Mouse (Mus musculus) limb, embryonic 12.5 days (tissue): ENCODE results near the gene Hoxd10. TPM values are rescaled to one million over a fixed set of nuclear protein-coding genes. Genes with fewer than 3 reads are reported as not detected.

Experiments
- ATAC-seq: fragments of 200-750 bp; cut with Nextera tagmentation; 2 replicates; pipeline ENCODE4 v1.8.0; 2017; ENCODE audit warnings: low read depth, moderate TSS enrichment; ENCODE audit not compliant: insufficient number of reproducible peaks, insufficient read depth, low FRiP score, low TSS enrichment
- H3K27ac ChIP-seq: fragments of 300-500 bp; sonication (generic); 2 replicates; pipeline ENCODE4 v1.5.1; 2016; ENCODE audit warnings: mild to moderate bottlenecking, moderate library complexity
- H3K27me3 ChIP-seq: fragments of 300-500 bp; sonication (generic); 2 replicates; pipeline ENCODE4 v1.6.1; 2016; ENCODE audit warnings: mild to moderate bottlenecking, moderate library complexity
- H3K36me3 ChIP-seq: fragments of 300-500 bp; sonication (generic); 2 replicates; pipeline ENCODE4 v1.6.1; 2016; ENCODE audit warnings: mild to moderate bottlenecking, moderate library complexity
- H3K4me1 ChIP-seq: fragments of 300-500 bp; sonication (generic); replicated peaks from 2 replicates; pipeline ENCODE4 v1.6.1; 2016
- H3K4me2 ChIP-seq: fragments of 300-500 bp; sonication (generic); 2 replicates; pipeline ENCODE4 v1.6.1; 2016; ENCODE audit warnings: mild to moderate bottlenecking, moderate library complexity
- H3K4me3 ChIP-seq: fragments of 300-500 bp; sonication (generic); replicated peaks from 2 replicates; pipeline ENCODE4 v1.5.1; 2016; ENCODE audit warnings: mild to moderate bottlenecking
- H3K9ac ChIP-seq: fragments of 300-500 bp; sonication (generic); replicated peaks from 2 replicates; pipeline ENCODE4 v1.6.1; 2016; ENCODE audit warnings: mild to moderate bottlenecking, moderate library complexity
- H3K9me3 ChIP-seq: fragments of 300-500 bp; sonication (generic); 2 replicates; pipeline ENCODE4 v1.6.1; 2016; ENCODE audit warnings: mild to moderate bottlenecking, moderate library complexity
- WGBS: fragments of 180-500 bp; shearing (Covaris S2); methylation state at CpG from one replicate; pipeline ENCODE4 v1.1.7; 2016; 5-methylcytosine and 5-hydroxymethylcytosine counted together
- polyA plus RNA-seq: library from polyadenylated mRNA; unstranded; fragments of >200 nt; fragmentation: Nextera tagmentation; extraction: Ambion mirVana; gene quantifications from 2 replicates; pipeline ENCODE4 v1.2.1, GENCODE M21; 2016

Hoxd10 gene
- polyA plus RNA-seq, 1 experiment from 2014 or later: 42.0 TPM

DNA sequence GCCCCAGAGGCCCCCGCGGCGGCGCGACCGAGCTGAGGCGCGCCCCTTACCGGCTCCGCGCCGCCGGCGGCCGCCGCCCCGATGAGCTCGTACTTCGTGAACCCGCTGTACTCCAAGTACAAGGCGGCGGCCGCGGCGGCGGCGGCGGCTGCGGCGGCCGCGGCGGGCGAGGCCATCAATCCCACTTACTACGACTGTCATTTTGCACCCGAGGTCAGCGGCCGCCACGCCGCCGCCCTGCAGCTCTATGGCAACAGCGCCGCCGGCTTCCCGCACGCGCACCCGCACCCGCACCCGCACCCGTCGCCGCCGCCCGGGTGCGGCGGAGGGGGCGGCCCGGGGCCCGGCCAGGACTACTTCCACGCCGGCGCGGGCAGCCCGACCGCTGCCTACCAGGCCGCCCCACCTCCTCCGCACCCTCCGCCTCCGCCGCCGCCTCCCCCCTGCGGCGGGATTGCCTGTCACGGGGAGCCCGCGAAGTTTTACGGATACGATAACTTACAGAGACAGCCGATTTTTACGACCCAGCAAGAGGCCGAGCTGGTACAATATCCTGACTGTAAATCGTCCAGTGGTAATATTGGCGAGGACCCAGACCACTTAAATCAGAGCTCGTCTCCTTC is 13.9 kb downstream of the Hoxd10 start:
- no peak for ATAC-seq
- H3K4me3 ChIP-seq: peak overlapping the region; percentile 66
- no peaks in the 10 kb centered on the region for H3K9me3 ChIP-seq
- H3K4me1 ChIP-seq: peaks cover 24% of the 10 kb centered on the region
- H3K36me3 ChIP-seq: no peaks in the 10 kb centered on the region
- H3K9ac ChIP-seq: peak overlapping the region; percentile 88
- H3K27me3 ChIP-seq: peaks cover 77% of the 10 kb centered on the region
- peak overlapping the region; percentile 92 for H3K27ac ChIP-seq
- H3K4me2 ChIP-seq: peak overlapping the region; percentile 78
- WGBS: under 1% methylated on average over 54 of the region's 85 CpGs

DNA sequence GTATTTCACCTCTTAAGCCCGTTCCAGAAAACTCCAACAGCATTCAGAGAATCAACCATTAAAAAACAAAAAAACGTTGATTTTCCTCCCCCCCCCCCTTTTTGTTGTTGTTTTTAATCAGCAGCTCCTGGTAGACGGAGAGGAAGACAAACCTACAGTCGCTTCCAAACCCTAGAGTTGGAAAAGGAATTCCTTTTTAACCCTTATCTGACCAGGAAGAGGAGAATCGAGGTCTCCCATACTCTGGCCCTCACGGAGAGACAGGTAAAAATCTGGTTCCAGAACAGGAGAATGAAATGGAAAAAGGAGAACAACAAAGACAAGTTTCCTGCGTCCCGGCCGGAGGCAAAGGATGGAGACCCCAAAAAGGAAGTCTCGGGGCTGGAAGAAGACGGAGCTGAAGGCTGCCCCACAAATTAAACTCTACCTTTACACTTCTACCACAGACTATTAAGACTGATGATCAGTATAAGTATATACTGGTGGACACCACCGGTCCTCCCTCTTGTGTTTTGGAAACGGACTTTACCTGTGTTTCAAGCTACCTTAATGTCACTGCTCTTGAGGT is 14.8 kb downstream of the Hoxd10 start:
- no peak for ATAC-seq
- Histone ChIP-seq H3K9me3 (no peaks in the 10 kb centered on the region), H3K4me2 (peak overlapping the region; percentile 78), H3K4me1 (peaks cover 24% of the 10 kb centered on the region), H3K27me3 (peaks cover 78% of the 10 kb centered on the region), H3K36me3 (no peaks in the 10 kb centered on the region), H3K27ac (no peak overlapping the region), H3K4me3 (peak overlapping the region; percentile 66), H3K9ac (peak overlapping the region; percentile 18; the same call in 1 of the 2 replicates)
- under 1% methylated on average over 13 of the region's 13 CpGs for WGBS

DNA sequence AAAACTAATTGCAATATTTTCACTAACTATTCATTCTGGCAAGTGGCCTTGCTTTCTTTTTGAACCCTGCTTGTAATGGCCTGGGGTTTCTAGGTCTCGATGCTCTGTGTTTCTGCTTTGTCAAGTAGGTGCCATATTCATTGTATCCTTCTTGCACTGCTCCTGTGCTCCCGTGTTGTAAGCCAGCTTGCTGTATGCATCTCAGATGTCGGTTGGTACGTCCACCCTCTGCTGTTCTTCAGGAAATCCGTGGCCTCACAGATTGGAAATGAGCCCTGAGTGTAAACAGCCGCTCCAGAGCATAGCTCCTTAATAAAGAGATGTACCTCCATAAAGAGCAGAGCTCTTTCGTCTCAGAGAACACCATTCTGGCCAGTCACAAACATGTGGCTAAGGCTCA is 15.9 kb downstream of the Hoxd10 start:
- peak overlapping the region; percentile 78 for H3K4me2 ChIP-seq
- H3K36me3 ChIP-seq: no peaks in the 10 kb centered on the region
- H3K27ac ChIP-seq: no peak overlapping the region
- peaks cover 88% of the 10 kb centered on the region for H3K27me3 ChIP-seq
- no peaks in the 10 kb centered on the region for H3K9me3 ChIP-seq
- ATAC-seq: no peak
- H3K4me3 ChIP-seq: peak overlapping the region; percentile 17
- peaks cover 33% of the 10 kb centered on the region for H3K4me1 ChIP-seq
- no peak overlapping the region for H3K9ac ChIP-seq
- 13% methylated on average over 7 of the region's 7 CpGs for WGBS

DNA sequence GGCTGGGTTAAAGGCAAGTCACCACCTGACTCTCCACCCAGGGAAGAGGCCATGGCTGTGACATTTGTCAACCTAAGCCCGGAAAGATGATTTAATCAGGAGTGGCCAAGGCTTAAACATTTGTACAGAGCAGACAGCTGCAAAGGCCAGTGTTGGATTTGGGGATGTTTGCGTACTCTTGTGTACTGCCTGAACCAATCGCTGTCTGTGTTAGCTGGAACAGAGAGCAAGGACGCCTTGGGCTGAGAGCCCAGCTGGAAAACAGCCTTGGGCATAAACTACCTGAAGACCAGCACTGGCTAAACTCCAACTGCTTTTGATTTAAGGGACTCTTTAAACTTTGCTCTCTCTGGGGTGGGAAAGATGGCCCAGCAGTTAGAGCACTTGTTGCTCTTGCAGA is 17.0 kb downstream of the Hoxd10 start:
- WGBS: 15% methylated on average over 4 of the region's 4 CpGs
- H3K27me3 ChIP-seq: peaks cover 85% of the 10 kb centered on the region
- no peak overlapping the region for H3K4me3 ChIP-seq
- no peak overlapping the region for H3K27ac ChIP-seq
- no peaks in the 10 kb centered on the region for H3K36me3 ChIP-seq
- no peak overlapping the region for H3K9ac ChIP-seq
- H3K4me1 ChIP-seq: peaks cover 34% of the 10 kb centered on the region
- ATAC-seq: no peak
- no peaks in the 10 kb centered on the region for H3K9me3 ChIP-seq
- H3K4me2 ChIP-seq: peak overlapping the region; percentile 78

DNA sequence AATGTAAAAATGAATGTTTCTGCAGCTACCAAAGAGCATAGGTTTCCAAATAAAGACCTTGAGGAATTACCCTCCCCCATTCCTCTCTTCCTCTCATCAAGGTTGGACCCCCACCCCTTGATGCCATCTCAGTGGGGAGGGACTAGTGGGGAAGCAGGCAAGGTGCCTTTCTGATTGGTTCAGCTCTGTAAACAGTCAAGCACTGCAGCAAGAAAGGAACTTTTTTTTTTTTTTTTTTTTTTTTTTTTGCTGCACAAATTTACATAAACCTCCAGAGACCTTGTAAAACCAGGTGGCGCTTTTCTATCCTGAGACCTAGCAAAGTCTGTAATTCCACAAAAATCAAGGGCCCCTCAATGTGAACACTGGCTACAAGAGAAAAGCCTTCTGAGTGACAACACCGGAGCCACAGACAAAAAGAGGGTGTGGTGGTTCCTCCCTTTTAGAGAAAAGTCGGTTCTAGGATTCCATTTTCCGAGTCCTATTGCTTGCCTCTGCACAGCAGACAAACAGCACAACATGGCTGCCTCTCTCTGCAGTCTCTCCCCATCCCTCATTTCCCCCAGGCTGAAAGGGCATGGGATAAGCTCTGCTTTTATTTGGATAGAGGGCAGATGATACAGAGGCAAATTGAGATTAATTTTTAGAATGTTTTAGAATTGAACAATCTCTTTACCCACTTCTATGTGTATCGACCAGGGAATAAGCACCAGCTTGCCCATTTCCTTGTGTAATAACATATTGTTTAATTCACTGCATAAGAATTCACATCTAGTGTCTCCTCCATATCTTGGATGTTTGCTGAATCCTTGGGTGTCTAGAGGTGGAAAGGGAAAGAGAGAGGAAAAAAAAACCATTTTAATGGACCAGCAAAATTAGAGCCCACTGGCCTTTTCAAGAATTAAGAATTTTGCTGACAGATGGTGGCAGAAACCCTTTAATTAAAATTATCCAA is 18.0 kb downstream of the Hoxd10 start:
- Histone ChIP-seq H3K9ac (no peak overlapping the region), H3K4me1 (peaks cover 37% of the 10 kb centered on the region), H3K4me2 (peak overlapping the region; percentile 16; the same call in 1 of the 2 replicates), H3K27ac (no peak overlapping the region), H3K27me3 (peaks cover 84% of the 10 kb centered on the region), H3K4me3 (no peak overlapping the region), H3K36me3 (no peaks in the 10 kb centered on the region), H3K9me3 (no peaks in the 10 kb centered on the region)
- ATAC-seq: no peak
- WGBS: 10% methylated on average over 5 of the region's 5 CpGs

DNA sequence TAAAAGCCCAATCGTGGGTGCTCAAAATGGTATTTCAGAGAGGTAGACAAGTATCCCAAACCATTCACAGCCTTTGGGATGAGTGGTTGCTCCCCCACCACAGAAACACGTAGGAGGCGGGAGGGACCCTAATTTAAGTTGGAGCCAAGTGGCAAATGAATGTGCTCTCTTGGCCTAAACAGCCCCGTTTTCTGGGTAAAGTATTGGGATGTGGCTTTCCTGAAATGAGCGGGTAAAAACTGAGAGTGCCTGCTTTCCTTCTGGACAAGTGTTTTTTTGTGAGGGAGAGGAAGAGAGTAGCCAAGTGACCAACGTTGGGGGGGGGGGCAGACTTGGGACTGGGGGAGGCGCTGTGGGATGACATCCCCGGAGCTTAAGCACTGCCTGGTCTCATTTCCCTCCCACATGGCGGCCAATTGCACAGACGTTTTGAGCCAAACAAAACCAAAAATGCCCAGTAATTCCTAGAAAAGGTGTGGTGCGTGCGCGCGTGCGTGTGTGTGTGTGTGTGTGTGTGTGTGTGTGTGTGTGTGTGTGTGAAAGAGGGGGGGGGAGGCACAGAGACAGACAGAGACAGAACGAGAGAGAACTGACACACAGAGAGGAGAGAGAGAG is 19.3 kb downstream of the Hoxd10 start:
- Histone ChIP-seq H3K4me2 (peak overlapping the region; percentile 75), H3K4me3 (peak overlapping the region; percentile 55), H3K27ac (no peak overlapping the region), H3K9ac (peak overlapping the region; percentile 60; the same call in 1 of the 2 replicates), H3K27me3 (peaks cover 86% of the 10 kb centered on the region), H3K9me3 (no peaks in the 10 kb centered on the region), H3K36me3 (no peaks in the 10 kb centered on the region), H3K4me1 (peaks cover 47% of the 10 kb centered on the region)
- 2% methylated on average over 16 of the region's 16 CpGs for WGBS
- no peak for ATAC-seq

DNA sequence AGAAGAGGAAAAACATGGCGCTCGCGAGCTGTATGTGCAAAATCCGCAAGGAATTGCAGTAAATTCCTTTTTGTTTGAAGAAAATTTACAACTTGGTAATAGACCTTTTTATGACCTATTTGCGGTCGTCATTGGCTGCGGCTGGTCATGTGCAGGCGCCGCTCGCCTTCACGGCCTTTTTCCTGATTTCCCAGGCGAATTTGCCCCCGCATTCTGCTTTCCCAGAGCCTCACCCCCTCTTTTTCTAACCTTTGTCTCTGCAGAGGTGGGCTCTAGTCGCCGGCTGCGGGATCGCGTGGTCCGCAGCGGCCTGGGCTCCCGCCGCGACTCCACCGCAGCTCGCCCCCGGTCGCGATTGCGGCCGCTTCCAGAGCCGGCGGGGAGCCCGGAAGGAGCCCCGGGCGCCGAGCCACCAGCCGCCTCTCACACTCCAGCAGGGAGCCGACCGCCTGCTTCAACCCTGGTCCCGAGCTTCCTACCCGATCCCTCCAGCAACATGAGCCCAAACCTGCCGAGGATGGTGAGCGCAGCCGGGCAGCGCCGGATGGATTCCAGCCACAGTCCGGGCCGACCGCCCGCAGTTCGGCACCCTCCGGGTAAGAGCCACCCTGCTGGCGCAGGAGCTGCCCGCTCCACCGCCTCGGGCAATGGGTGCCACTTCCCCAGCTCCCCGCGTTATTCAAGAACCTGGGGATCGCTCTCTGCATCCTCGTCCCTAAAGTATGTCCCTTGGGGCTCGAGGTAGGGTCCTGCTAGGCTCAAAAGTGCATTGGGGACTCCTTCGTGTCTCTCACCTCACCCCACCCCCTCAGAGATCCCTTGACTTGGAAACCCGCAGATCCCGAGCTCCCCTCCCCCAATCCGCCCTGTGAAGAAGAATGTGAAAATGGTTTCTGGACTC is 20.2 kb downstream of the Hoxd10 start, which contains the start of the genes Hoxd3 and Hoxd4:
Gene Hoxd3, plus strand, starts transcription at position 207 of the 901 bp plus-strand sequence.
Gene Hoxd4, plus strand, starts transcription at position 209 of the 901 bp plus-strand sequence.
- H3K4me1 ChIP-seq: peaks cover 50% of the 10 kb centered on the region
- no peaks in the 10 kb centered on the region for H3K9me3 ChIP-seq
- ATAC-seq: peak; percentile 53
- peak within 1 kb of the TSS; percentile 60 for H3K9ac ChIP-seq
- under 1% methylated on average over 65 of the region's 65 CpGs for WGBS
- peak within 1 kb of the TSS; percentile 55 for H3K4me3 ChIP-seq
- H3K36me3 ChIP-seq: no peaks in the 10 kb centered on the region
- peaks cover 85% of the 10 kb centered on the region for H3K27me3 ChIP-seq
- H3K4me2 ChIP-seq: peak within 1 kb of the TSS; percentile 75
- H3K27ac ChIP-seq: peak within 1 kb of the TSS; percentile 79

DNA sequence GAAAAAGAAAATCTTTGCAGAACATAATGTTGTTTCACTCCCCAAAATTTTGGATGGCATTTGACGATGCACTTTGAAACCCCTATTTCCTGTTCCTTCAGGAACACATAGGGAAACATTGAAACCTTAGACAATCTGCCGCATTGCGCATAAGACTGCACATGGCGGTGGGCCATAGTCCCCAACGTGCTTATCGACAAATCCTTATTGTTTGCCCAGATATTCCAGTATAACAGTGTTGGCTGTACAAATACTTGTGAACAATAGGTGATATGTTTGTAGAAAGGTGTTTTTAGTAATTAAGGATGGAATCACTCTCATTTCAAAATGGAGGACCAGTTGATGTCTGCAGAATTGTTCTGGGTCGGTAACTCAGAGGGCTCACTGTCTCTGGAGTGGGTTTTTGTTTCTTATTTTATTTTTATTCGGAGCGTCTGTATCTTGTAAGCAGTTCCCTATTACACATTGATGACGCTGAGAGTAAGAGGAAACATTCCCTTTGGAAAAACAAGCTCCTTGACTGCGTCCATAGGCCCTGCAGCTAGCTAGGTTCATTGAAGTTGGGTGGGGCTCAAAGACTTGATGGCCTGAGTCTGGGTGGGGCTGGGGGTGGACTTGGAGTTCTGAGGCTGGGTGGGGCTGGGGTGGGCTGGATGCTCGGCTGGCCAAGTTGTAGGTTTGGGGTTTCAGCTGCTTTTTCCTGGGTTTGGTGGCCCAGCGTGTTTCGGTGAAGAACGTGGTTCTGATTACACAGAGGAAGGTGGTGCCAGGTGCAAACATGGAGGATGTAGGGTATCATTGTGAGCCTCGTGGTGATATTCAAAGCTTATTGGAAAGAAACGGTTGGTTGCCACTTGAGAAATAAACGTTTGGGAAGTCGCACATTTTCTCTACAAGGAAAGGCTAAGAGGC is 21.8 kb downstream of the Hoxd10 start:
- peak overlapping the region; percentile 75 for H3K4me2 ChIP-seq
- no peaks in the 10 kb centered on the region for H3K9me3 ChIP-seq
- no peak overlapping the region for H3K9ac ChIP-seq
- WGBS: 2% methylated on average over 19 of the region's 19 CpGs
- H3K27ac ChIP-seq: no peak overlapping the region
- peaks cover 84% of the 10 kb centered on the region for H3K27me3 ChIP-seq
- peaks cover 48% of the 10 kb centered on the region for H3K4me1 ChIP-seq
- peak overlapping the region; percentile 55 for H3K4me3 ChIP-seq
- no peak for ATAC-seq
- no peaks in the 10 kb centered on the region for H3K36me3 ChIP-seq

DNA sequence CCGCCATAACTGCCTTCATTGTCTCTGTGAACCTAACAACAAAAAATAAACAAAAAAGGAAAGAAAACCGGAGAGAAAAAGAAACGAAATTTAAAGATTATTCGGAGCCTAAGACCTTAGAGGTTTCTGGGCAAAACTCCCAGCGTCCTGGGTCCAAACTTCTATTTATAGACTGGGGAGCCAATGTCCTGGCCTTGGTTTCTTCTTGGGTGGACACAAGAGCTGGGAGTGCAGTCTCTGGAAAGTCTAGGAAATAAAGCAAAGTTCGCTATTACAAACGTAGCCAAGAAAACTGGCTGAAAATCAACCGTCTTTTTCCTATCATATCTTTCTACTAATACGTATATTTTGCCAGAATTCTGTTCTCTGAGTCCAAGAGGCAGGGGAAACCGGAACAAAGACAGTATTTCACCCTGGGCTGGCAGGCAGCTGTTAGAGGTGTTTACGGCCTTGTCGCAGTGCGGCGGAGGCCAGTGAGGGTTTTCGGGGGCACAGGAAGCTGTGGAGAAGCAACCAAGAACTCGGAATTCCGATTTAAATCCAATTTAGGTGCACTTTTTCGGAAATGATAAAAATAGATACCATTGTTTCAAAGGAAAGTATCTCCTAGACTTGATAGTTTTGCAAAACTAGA is 22.5 kb downstream of the Hoxd10 start:
- Histone ChIP-seq H3K4me3 (peak overlapping the region; percentile 55), H3K4me2 (peak overlapping the region; percentile 75), H3K27ac (0 out of 2 replicates have a peak overlapping the region, but pooled peaks have one; percentile 35), H3K36me3 (no peaks in the 10 kb centered on the region), H3K9me3 (no peaks in the 10 kb centered on the region), H3K9ac (no peak overlapping the region; the same call in 1 of the 2 replicates), H3K27me3 (peaks cover 83% of the 10 kb centered on the region), H3K4me1 (peaks cover 43% of the 10 kb centered on the region)
- 2% methylated on average over 18 of the region's 18 CpGs for WGBS
- no peak for ATAC-seq
